Mouse (Mus musculus) lung, adult 2 months (tissue): ENCODE results near the gene Actl6b.

ENCODE experiments used
- CTCF ChIP-seq: fragments of 200-500 bp; IDR thresholded peaks from 2 replicates; pipeline ENCODE4 v1.5.1; 2011; ENCODE audit warnings: mild to moderate bottlenecking, low read length, control low read depth; ENCODE audit not compliant: insufficient read depth
- POLR2A ChIP-seq: fragments of 200-500 bp; IDR thresholded peaks from 2 replicates; pipeline ENCODE4 v1.6.1; 2011; ENCODE audit warnings: low read depth, mild to moderate bottlenecking, control low read depth, low read length, borderline replicate concordance; ENCODE audit errors: extremely low read depth

DNA sequence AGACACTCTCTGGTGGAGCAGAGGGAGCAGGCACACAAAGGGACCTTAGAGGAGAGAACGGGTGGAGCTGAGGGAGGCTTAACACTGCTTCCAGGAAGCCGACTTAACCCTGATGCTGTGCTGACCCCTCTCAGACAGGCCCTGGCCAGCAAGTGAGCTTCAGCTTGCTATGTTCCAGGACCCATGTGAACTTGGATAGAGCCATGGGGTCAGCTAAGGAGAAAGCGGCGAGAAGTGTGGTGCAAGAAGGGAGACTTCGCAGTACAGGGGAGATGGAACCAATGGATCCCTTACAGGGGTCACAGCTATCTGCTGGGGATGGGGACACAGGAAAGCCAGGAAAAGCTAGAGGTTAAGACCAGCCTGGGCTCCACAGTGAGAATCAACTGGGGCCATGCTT lies 59.8 kb downstream of the Actl6b start:
- TF ChIP-seq CTCF, result no peak
- TF ChIP-seq POLR2A, result no peak
